Mouse (Mus musculus) ES-Bruce4 (cell line): ENCODE measurements at regions not wholly inside any gene's neighbourhood (a gene's known extent, or its start where the extent isn't known, plus 50 kb on each side); places are given as distances from the start of the nearest gene placed in this dataset.

Source experiments
- H3K27ac ChIP-seq: 2 replicates; pipeline ENCODE4 v1.5.1; 2012; ENCODE audit warnings: low read length, inconsistent platforms; ENCODE audit not compliant: insufficient read depth
- H3K27me3 ChIP-seq: 2 replicates; pipeline ENCODE4 v1.6.1; 2012; ENCODE audit warnings: mild to moderate bottlenecking, low read length, inconsistent platforms; ENCODE audit not compliant: control insufficient read depth, poor library complexity, insufficient read depth, severe bottlenecking
- H3K36me3 ChIP-seq: 2 replicates; pipeline ENCODE4 v1.6.1; 2012; ENCODE audit warnings: inconsistent platforms, mild to moderate bottlenecking, low read length, moderate library complexity; ENCODE audit not compliant: control insufficient read depth, poor library complexity, insufficient read depth, severe bottlenecking
- H3K4me1 ChIP-seq: one replicate; pipeline ENCODE4 v1.8.1; 2011; ENCODE audit warnings: low read length; ENCODE audit not compliant: control insufficient read depth, insufficient read depth
- H3K4me3 ChIP-seq: 2 replicates; pipeline ENCODE4 v1.5.1; 2011; ENCODE audit warnings: low read depth, mild to moderate bottlenecking, low read length
- H3K9ac ChIP-seq: 2 replicates; pipeline ENCODE4 v1.6.1; 2012; ENCODE audit warnings: low read depth, mild to moderate bottlenecking, inconsistent platforms; ENCODE audit not compliant: poor library complexity, severe bottlenecking
- H3K9me3 ChIP-seq: replicated peaks from 2 replicates; pipeline ENCODE4 v1.6.1; 2012; ENCODE audit warnings: mild to moderate bottlenecking, low read length, inconsistent platforms; ENCODE audit not compliant: control insufficient read depth, poor library complexity, insufficient read depth, severe bottlenecking
- CTCF ChIP-seq: IDR thresholded peaks from one replicate; pipeline ENCODE4 v1.8.1; 2011; ENCODE audit warnings: low read depth, low read length
- EP300 ChIP-seq: IDR thresholded peaks from 2 replicates; pipeline ENCODE4 v1.6.1; 2011; ENCODE audit warnings: low read depth, low read length; ENCODE audit not compliant: insufficient read depth
- POLR2A ChIP-seq: IDR thresholded peaks from one replicate; pipeline ENCODE4 v1.8.1; 2011; ENCODE audit warnings: low read length; ENCODE audit not compliant: insufficient read depth

GRCm38 (mm10) chr9:61207423-61208150 is 164.6 kb upstream of the Tle3 start:
- Histone ChIP-seq H3K9ac (no peak overlapping the region), H3K36me3 (no peaks in the 10 kb centered on the region), H3K27ac (no peak overlapping the region), H3K4me1 (peaks cover 1% of the 10 kb centered on the region), H3K4me3 (no peak overlapping the region), H3K9me3 (no peaks in the 10 kb centered on the region; the same call in 1 of the 2 replicates), H3K27me3 (no peaks in the 10 kb centered on the region)
- TF ChIP-seq POLR2A: no peak
- no peak for TF ChIP-seq EP300
- no peak for TF ChIP-seq CTCF

- Histone ChIP-seq H3K4me3 (no peak overlapping the region), H3K4me1 (peaks cover 1% of the 10 kb centered on the region), H3K27me3 (no peaks in the 10 kb centered on the region), H3K9me3 (no peaks in the 10 kb centered on the region; the same call in 1 of the 2 replicates), H3K27ac (no peak overlapping the region), H3K36me3 (no peaks in the 10 kb centered on the region), H3K9ac (no peak overlapping the region)
- TF ChIP-seq EP300 (no peak), CTCF (no peak), POLR2A (no peak)
Measured at GRCm38 (mm10) chr9:61211627-61212026, 160.5 kb upstream of the Tle3 start.

GRCm38 (mm10) chr9:61214943-61215342 is 157.2 kb upstream of the Tle3 start:
- Histone ChIP-seq H3K36me3 (no peaks in the 10 kb centered on the region), H3K9ac (no peak overlapping the region), H3K27ac (no peak overlapping the region), H3K4me1 (no peaks in the 10 kb centered on the region), H3K4me3 (no peak overlapping the region), H3K27me3 (no peaks in the 10 kb centered on the region), H3K9me3 (no peaks in the 10 kb centered on the region)
- TF ChIP-seq POLR2A: no peak
- no peak for TF ChIP-seq EP300
- no peak for TF ChIP-seq CTCF

GRCm38 (mm10) chr9:61216012-61216770 is 156.0 kb upstream of the Tle3 start:
- no peak for TF ChIP-seq CTCF
- TF ChIP-seq POLR2A: no peak
- no peak for TF ChIP-seq EP300
- H3K9me3 ChIP-seq: no peaks in the 10 kb centered on the region
- no peaks in the 10 kb centered on the region for H3K27me3 ChIP-seq
- H3K27ac ChIP-seq: no peak overlapping the region
- H3K4me1 ChIP-seq: no peaks in the 10 kb centered on the region
- no peak overlapping the region for H3K9ac ChIP-seq
- H3K4me3 ChIP-seq: no peak overlapping the region
- H3K36me3 ChIP-seq: no peaks in the 10 kb centered on the region

- Histone ChIP-seq H3K36me3 (no peaks in the 10 kb centered on the region), H3K27me3 (no peaks in the 10 kb centered on the region), H3K4me3 (no peak overlapping the region), H3K9ac (no peak overlapping the region), H3K4me1 (peaks cover 3% of the 10 kb centered on the region), H3K27ac (no peak overlapping the region), H3K9me3 (no peaks in the 10 kb centered on the region)
- TF ChIP-seq CTCF: no peak
- TF ChIP-seq EP300: no peak
- no peak for TF ChIP-seq POLR2A
Measured at GRCm38 (mm10) chr9:61220017-61220416, 152.1 kb upstream of the Tle3 start.
